Mouse (Mus musculus) layer of hippocampus, postnatal 10 days (tissue): ENCODE data around the gene Cnppd1. TPM values are rescaled to one million over a fixed set of nuclear protein-coding genes. Genes with fewer than 3 reads are reported as not detected.

Source experiments
- DNase-seq, 2 experiments: peaks; one replicate each; pipeline ENCODE4 v3.0.0; 2021; ENCODE audit warnings: low spot score in 2 of 2
- long read RNA-seq: library from polyadenylated mRNA; stranded (forward); transcript quantifications from one replicate; pipeline ENCODE4 v2.0.0, GENCODE M21; 2023
- total RNA-seq, 2 experiments: library from RNA; stranded (reverse); gene quantifications; 2 replicates each; pipeline ENCODE4 v1.2.3; 2021

The Cnppd1 gene
- total RNA-seq, result 10 to 100 TPM; 35.3 to 35.8 TPM
- long read RNA-seq, transcript Cnppd1-208 (8 exons, 2,062 nt), result major isoform, 11 of 30 reads
- long read RNA-seq, transcript Cnppd1-202 (9 exons, 3,669 nt), result major isoform, 11 of 30 reads
- long read RNA-seq, partial matches to known transcripts, result 2 of 30 reads
- long read RNA-seq, other reads (novel, unspliced or antisense), result 6 of 30 reads

DNA sequence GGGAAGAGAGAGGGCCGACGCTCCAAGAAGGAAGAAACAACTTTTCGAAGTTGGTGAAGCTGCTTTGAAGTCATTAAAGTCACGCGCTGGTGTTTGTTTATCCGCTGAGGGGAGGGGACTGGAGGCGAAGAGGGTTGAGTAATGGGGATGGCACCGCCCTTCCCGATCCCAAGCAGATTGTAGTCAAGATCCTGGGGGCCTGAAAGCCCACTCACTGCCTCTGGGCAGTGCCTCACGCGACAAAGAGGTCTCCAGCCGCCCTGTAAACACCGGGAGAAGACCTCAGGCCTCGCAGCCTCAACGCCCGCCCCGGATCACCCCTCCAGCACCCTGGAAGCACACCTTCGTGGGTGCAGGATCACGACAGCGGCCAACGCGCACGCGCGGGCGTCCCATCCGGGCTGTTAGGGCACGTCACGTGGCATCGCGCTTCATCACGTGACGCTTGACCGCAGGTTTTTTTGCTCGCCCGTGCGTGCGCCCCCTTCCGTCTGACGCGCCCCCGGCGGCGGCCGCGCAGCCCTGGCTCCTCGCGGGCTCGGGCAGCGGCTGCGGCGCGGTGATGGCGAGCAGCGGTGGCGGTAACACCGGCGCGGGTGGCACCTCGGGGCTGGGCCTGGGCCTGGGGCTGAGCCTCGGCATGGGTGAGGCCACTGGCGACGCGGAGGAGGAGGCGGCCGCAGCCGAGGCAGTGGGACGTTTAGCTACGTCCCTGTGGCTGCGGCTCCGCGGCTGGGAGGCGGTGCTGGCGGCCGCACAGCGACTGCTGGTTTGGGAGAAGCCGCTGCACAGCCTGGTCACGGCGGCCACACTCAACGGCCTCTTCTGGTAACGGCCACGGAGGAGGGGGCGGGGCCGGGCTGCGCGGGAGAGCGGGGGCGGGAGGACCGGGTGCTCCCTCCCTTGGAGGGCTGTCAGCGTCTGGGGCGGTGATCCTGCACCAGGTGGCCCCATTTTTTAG lies at the start of gene Cnppd1, which contains the start of gene Retreg2:
TSS of gene Cnppd1 (minus strand) at position 411 of the 961 bp plus-strand sequence.
TSS of gene Retreg2 (plus strand) at position 478 of the 961 bp plus-strand sequence.
- peak; percentile 95 to 97 for DNase-seq

DNA sequence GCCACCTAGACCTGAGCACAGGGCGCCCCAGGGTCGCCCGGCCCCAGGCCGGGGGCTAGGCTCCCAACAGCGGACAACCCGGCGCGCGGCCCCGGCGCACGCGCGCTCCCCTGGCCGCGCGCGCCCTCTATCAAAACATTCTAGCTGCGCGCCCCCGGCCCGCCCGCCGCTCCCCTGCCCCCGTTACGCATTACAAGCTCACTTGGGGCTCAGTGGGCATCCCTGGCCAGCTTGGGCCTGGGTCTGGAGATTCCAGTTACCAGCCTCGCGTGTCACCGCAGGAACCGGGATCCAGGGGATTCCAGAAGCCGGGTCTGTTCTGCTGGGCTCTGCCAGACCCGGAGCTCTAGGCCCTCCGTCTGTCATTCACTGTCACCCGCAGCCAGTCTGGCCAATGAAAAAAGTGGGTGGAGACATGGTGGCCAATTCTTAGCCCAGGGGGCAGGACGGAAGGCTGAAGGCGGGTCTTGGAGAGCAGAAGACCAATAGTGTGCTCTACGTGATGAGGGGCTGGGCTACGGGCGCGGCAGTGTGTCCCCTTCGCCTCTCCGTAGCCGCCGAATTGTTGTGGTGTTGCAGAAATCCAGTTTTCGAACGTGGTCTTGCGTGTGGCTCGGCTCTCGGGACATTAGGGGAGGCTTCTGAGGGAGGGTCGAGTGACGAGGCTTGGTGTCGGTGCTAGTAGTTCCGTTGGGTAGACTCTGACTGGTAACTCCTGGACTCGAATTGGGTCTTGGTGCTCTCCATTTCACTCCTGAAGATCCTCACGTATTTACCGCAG lies 49.3 kb upstream of the Cnppd1 start, which contains the start of the genes Ankzf1 and Atg9a:
TSS of gene Ankzf1 (plus strand) at position 530 of the 781 bp plus-strand sequence.
TSS of gene Atg9a (minus strand) at position 575 of the 781 bp plus-strand sequence.
- peak; percentile 89 to 91 for DNase-seq

DNA sequence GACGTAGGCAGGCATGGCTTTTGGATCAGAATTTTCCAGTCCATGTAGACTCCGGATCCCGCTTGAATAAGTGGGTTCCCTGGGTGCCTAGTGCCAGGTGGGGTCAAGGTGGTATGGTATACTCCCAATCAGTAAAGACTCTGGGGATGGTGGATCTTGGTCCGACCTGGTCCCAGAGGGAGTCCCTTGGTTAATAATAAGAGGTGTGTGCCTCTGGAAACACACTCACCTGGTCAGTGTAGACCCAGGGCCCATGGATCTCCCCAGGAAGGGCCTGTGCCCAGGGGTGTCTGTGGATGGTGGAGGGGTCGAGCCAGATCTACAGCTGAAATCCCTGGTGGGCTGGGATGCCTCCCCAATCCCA lies 48.7 kb upstream of the Cnppd1 start:
- DNase-seq, result no peak

DNA sequence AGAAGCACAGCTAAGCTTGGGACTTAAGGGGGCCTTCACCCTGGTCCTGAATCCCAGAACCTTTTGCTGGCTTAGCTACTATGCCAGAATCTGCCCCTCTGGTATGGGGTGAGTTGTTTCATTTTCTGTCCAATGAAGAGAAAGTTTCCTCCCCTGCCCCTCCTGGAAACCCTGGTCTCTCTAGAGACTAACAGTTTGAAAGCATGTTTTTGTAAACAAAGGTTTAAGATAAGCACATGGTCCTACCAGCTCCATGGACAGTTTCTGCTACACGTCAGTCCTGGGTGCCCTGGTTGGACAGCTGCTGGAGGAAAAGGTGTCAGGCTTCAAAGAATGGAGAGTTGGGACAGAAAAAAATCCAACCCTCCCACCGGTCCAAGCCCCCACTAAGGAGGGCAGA lies 48.1 kb upstream of the Cnppd1 start:
- DNase-seq, result no peak

DNA sequence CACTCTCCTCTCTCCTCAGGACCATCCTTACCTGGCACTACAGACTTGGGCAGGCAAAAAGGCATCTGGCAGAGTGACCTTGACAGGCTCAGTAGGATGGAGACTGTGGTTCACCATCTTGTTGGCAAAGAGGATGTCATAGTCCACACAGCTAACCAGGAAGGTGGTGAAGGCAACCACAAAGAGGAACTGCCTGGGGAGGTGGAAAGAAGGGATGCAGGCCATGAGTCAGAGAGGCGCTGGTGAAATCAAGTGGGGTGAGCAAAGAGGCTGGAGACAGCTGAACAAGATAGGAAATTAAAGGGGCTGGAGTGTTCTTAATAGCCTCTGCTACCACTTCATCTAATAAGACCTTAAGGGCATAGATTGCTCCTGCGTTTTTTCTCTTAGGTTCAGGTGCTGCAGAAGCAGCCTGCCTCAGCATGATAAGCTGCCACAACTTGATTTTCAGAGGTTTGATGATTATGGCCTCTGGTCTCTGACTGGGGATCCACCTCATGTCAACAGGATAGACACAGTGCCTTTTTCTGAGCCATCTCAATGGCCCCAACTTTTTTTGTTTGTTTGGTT lies 45.5 kb upstream of the Cnppd1 start:
- no peak for DNase-seq

DNA sequence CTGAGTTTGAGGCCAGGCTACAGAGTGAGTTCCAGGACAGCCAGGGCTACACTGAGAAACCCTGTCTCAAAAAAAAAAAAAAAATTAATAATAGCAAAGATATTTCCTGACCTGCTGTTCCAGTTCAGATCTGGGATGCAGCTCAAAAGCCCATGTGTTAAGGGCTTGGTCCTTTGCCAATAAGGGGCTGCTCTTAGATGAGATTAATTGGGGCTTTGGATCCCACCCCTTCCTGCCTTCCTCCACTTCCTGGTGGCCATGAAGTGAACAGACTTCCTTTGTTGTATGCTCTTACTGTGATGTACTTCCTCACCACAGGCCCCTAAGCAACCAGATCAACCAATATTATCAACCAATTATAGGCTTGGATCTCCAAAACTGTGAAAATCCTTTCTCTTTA lies 44.6 kb upstream of the Cnppd1 start:
- DNase-seq, result no peak

DNA sequence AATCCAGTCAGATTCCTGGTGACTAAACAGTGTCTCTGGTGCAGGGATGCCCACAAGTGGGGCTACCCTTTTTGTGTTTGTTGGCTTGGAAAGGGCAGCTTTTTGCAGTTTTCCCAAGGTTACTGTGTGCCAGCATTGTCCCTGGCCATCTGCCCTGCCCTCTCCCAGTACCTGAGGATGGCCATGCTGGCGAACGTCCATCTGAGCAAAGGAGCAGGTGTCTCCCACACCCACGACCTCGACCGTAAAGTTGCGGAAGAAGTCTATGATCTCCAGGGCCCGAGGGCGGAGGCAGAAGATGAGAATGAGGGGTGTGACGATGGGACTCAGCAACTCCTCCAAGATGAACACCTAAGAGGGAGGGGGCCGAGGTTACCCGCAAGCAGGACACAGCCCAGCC lies 43.0 kb upstream of the Cnppd1 start:
- DNase-seq, result no peak

DNA sequence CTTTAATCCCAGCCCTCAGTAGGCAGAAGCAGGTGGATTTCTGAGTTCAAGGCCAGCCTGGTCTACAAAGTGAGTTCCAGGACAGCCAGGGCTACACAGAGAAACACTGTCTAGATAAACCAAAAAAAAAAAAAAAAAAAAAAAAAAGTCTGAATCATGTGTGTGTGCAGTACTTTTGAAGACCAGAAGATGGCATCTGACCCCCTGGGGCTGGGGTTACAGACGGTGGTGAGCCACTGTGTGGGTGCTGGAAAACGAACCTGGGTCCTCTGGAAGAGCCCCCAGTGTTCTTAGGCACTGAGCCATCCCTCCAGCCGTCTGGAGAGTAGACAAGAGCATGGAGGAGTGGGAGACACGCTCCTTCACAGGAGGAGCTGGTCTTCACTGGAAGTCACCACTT lies 39.6 kb upstream of the Cnppd1 start:
- DNase-seq, result no peak

DNA sequence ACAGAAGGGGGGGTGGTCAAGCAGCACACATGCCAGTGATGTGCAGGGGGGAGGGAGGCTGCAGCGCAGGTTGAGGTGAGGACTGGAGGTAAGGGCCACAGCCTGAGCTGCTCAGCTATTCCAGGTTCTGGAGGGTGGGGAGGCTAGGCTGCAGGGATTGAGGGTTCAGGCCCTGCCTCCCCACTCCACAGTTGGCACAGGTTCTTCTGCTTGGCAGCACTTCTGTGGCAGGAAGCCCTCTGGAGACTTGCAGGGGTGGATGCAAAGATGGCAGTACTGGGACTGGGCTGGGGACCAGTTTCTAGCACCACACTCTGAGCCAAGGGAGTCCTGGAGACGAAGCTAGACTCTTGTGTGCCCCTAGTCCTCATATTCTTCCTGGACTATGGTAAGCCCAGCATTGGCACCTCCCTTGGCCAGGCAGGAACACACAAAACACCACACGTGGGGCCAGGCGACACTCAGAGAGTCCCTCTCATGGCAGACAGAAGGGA lies 38.9 kb upstream of the Cnppd1 start:
- no peak for DNase-seq

DNA sequence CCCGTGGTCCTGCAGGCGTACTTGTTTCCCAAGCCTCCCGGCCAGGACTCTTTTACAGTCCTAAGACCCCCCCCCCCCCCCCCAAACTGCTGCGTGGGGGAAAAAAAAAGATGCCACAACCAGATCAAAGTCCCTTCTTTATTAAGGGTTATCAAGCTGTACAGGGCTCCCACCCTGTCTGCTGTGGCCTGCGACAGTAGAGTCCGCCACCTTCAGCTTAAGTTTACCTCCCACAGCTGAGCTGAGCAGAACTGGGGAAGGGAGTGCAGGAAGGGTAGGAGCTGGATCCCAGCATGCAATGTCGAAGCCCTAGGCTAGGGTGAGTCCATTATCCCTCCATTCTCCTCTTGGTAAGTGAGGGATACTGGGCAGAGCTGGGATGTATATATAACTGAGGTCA lies 38.2 kb upstream of the Cnppd1 start:
- DNase-seq, result no peak

DNA sequence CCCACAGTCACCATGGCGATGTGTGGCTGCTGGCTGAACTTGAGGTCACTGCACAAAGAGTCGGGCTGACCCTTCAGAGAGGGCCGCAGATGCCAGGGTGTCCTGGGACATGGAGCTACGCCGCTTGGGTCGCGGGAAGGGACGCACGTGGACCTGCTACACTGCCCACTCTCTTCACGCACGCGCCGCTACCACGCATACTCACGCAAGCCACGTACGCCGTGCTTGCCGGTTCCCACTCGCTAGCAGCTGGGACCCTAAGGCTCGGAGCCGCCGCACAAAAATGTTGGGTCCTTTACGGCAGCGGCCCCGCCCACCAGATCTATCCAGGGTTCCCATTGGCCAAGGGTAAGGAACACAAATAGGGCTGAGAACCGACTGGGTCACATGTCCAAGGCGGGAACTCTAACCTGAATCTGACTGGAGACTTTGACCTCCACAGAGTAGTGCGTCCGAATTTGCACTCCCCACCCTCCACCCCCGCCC lies 37.6 kb upstream of the Cnppd1 start, which contains the start of gene Abcb6:
TSS of gene Abcb6 (minus strand) at position 288 of the 486 bp plus-strand sequence.
- peak; percentile 89 to 91 for DNase-seq

DNA sequence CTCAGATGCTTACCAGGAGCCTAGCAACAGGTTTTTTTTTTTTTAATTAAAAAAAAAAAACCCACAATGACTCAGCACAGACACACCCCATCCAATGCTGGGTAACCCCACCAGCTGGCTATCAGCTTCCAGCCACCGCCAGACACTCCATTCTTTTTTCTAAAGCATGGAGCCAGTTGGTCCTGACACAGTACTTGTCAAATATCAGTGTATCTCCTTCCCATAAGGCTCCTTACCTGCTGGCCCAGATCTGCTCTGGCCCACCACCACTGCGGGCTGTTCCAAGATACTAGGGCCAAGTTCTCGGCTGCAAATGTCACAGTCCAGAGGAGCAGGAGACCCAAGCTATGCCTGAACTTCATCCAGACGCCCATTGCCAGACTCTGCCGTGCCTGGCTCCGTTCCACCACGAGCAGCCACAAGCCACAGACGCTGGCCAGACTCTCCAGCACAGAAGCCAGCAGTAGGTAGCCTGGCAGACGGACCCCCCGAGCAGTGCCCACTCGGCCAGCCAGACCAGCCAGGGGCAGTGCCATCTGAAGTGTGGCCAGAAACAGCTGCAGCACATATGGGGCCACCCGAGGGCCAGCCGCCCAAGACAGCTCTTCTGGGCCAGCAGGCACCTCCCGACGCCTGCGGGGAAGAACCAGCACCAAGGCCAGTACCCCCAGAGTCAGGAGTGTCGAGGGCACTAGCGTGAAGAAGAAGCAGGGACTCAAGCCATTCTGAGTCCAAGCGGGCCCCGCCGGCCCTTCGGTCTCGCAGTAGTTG lies 37.0 kb upstream of the Cnppd1 start:
- DNase-seq, result peak; percentile 79 to 80

DNA sequence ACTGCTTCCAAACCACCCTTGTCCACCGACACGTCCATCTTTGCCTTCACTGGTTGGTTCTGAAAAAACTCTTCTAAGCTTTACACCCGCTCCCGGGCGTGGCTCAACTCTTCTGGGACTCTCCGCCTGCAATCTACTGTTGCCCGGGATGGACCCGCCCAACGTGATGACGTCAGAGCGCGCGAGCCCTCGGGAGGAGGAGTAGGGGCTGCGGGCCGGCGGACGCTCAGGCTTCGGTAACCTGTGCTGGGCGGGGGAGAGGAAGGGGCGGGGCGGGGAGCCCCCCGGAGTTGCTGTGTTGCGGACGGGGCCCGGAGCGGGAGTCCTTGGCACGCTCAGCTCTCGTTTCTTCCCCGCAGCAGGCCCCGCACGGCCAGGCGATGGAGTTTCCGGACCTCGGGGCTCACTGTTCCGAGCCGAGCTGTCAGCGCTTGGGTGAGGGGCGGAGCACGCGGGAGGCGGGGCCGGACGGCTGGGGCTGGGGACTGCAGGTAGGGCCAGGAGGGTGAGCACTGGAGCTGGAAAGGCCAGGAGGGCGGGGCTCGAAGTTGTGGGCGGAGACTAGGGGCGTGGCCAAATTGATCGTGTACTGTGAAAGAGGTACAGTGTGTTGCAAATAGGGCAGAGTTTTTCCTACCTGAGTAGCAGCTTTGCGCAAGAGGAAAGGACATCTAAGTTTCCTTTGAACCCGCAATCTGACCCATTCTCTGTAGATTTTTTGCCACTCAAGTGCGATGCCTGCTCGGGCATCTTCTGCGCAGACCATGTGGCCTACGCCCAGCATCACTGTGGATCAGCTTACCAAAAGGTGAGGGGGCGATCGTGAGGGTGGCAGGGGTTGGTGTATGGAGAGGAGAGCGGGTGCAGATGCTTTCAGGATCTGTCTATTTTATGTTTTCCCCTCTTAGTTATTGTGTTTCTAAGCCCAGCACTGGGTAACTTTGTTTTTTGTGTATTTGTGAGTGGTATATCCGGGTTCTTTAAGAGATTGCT lies 26.3 kb upstream of the Cnppd1 start, which contains the start of gene Zfand2b:
TSS of gene Zfand2b (plus strand) at position 175 of the 993 bp plus-strand sequence.
- DNase-seq, result peak; percentile 93

DNA sequence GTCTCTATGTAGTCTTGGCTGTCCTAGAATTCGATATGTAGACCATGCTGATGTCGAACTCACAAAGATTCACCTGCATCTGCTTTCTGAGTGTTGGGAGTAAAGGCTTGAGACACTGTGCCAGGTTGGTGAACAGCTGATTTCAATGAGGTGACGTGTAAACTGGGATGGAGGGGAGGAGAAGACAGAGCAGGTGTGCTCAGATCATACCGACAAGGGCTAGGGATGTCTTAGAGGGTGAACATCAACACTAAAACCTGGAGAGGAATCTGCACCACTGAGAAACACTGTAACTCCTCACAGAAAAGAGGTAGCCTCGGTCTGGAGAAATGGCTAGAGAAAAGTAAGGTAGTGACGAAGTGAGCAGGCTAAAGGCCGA lies 25.6 kb upstream of the Cnppd1 start:
- no peak for DNase-seq

DNA sequence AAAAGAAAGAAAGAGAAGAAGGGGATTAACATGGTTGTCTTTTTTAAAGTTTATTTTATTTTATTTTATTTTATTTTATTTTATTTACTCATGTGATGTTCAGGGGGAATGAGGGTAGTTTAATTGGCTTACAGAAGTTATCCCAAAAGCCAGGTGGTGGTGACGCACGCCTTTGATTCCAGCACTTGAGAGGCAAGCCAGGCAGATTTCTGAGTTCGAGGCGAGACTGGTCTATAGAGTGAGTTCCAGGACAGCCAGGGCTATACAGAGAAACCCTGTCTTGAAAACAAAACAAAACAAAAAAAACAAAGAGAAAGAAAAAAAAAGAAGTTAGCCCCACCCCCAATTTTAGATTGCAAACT lies 17.7 kb upstream of the Cnppd1 start:
- DNase-seq, result no peak

DNA sequence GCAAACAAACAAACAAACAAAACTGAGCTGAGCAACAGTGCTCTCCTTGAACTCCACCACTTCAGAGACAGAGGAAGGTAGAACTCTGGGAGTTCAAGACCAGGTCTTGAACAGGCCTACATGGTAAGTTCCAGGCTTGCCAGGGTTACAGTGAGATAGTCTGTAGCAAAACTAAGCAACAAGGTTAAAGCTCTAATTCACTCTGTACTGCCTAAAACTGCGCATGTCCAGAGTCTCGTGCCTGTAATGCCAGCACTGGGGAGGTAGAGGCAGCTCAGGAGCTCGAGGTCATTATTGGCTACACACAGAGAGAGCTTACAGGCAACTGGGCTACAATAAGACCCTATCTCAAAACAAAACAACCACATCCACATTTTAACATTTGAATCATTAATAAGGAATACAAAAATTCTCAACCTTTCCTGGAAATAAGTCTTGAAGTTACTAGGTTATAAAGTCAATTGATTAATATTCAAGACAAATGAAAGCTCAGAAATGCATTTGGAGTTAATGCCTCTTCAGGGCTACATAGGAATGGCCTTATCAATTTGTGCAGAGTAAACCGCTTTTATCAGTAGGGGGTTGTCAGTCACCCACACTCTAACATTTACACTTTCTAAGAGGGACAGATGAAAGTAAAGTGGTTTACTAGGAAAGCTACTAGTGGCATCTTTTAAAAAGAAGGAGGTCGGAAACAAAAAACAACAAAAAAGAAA lies 17.2 kb upstream of the Cnppd1 start:
- no peak for DNase-seq

DNA sequence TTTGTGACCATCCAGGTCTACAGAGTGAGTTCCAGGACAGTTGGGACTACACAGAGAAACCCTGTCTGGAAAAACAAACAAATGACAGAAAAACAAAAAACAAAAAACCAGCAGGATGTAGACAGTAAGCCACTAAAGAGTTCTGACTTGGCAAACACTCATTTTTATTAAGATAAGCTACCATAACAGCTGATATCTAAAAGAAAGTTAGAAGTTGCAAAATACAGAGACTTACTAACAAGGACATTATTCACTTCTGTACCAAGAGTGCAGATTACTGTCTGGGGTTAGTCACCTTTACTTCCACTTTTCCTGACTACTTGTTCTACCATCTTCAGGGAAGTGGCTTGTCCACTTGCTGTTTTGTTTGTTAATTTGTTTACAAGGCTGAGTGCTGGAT lies 16.5 kb upstream of the Cnppd1 start:
- DNase-seq, result no peak

DNA sequence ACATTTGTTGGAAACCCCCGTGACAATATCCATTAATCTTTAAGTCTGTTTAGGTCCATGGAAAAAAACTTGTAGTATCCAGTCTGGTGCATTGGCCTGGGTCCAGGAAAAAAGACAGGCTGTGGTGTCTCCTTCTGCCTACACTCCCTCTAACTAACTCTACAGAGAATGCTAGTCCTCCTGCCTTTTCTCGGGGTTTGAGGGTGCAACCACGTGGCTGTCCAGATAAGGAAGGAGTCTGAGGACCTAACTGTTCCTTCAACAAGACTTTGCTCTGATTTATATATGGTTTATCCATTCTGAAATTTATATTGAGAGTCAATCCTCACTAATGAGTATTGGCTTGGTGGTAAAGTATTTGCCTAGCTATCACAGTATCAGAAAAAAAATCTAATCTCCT lies 13.3 kb upstream of the Cnppd1 start:
- DNase-seq, result no peak
